Mouse (Mus musculus) heart, postnatal 0 days (tissue): Measurements from ENCODE around the gene 3110082I17Rik.

Experiments
- CTCF ChIP-seq: IDR thresholded peaks from 2 replicates; pipeline ENCODE4 v1.5.1; 2016; ENCODE audit warnings: antibody characterized with exemption, control low read depth, low read depth
- EP300 ChIP-seq: IDR thresholded peaks from 2 replicates; pipeline ENCODE4 v1.6.1; 2016; ENCODE audit warnings: antibody characterized with exemption, low read depth

DNA sequence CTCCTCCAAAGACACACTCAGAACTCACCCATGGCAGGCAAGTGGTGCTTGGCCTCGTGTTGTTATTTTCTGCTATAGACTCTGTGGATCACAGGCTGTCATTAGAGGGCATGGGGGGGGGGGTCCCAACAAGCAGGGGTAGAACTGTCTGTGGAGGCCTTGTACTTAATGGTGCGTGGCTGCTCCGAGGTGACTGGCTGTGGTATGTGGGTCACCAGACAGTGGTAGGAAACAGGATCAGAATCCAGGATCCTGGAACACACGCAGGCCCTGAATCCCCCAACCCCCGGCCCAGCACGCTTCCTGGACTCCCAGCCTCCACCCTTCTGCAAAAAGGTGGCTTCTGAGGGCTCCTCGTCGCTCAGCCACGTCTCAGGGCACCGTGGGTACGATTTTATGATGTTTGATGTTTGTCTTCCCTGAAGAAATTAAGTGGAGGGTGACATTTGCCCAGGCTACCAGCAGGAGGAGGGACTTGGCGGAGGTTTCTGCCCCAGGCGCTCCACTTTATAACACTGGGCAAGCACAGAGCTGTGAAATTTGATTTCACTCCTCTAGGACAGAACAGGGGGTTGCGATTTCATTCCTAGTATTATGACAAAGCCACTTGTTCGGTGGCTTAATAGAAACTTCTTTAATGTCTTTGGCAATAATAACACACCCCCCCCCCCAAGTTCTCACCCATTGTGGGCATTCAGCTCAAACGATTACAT, 126.9 kb downstream of the 3110082I17Rik start:
- no peak for TF ChIP-seq CTCF
- TF ChIP-seq EP300 = no peak
